ENCODE assay signal across 8 mouse cellular contexts in genomic region chrX:140598850-140599560, GRCm38 (mm10). TPM values are rescaled to one million over a fixed set of nuclear protein-coding genes. Genes with fewer than 3 reads are reported as not detected.
DNase-seq lines count a peak whose midpoint lies in the region; ATAC-seq and TF ChIP-seq lines count a peak whose summit lies in the region.

No protein-coding gene starts in this region.

- DNase-seq in ES-CJ7 (ENCODE audit: low read depth, low spot score), result peak; percentile 7
- DNase-seq in brain, embryonic 14.5 days (ENCODE audit: low read depth), result peak; percentile 54
- DNase-seq in heart, postnatal 4 days, result peak; percentile 75
- DNase-seq in layer of hippocampus, postnatal 36 days, result peak; percentile 11 to 29
- DNase-seq in retina, postnatal 7 days (ENCODE audit: low read depth, low spot score), result peak; percentile 32
- peak; percentile 50 for DNase-seq in urinary bladder, postnatal 14 days (ENCODE audit: low spot score)

- H3K27ac ChIP-seq in forebrain, embryonic 13.5 days, result no peak overlapping the region

- WGBS in forebrain, embryonic 13.5 days, result under 1% methylated on average over 15 of the region's 109 CpGs

- H3K4me1 ChIP-seq in forebrain, embryonic 13.5 days, result no peaks in the 10 kb centered on the region

- H3K27me3 ChIP-seq in forebrain, embryonic 13.5 days, result peaks cover 71% of the 10 kb centered on the region

- TF ChIP-seq CTCF in brain, embryonic 14.5 days (IDR thresholded peaks at IDR 0.05; ENCODE audit: borderline replicate concordance, extremely low read depth, insufficient read depth, insufficient read length), result no peak

- no peaks in the 10 kb centered on the region for H3K9me3 ChIP-seq in forebrain, embryonic 13.5 days (replicated peaks)

- H3K4me3 ChIP-seq in forebrain, embryonic 13.5 days, result peak overlapping the region; percentile 49

- 0 out of 2 replicates have a peak overlapping the region, but pooled peaks have one; percentile 40 for H3K9ac ChIP-seq in forebrain, embryonic 13.5 days

- no peaks in the 10 kb centered on the region for H3K36me3 ChIP-seq in forebrain, embryonic 13.5 days (ENCODE audit: poor library complexity, severe bottlenecking)

- ATAC-seq in forebrain, embryonic 13.5 days, result peak; percentile 85
- peak; percentile 71 for ATAC-seq in megakaryocyte, adult 5-6 weeks (ENCODE audit: poor library complexity, severe bottlenecking)

- TF ChIP-seq POLR2A in brain, embryonic 14.5 days (IDR thresholded peaks at IDR 0.05; ENCODE audit: borderline replicate concordance, extremely low read depth, insufficient read depth, insufficient read length, poor library complexity, severe bottlenecking), result no peak

- peak overlapping the region; percentile 80 for H3K4me2 ChIP-seq in forebrain, embryonic 13.5 days

RNA-seq across cellular contexts. Expression of gene Tsc22d3, which starts 1.5 kb away (rescaled TPM):
- 44.5 and 51.3 TPM in 2 replicates for polyA plus RNA-seq in brain, embryonic 14.5 days (2012; rRNA removed)
- polyA plus RNA-seq in forebrain, embryonic 13.5 days (2015; fragmentation: Nextera tagmentation; extraction: Ambion mirVana), result 84.3 and 96.1 TPM in 2 replicates
- total RNA-seq in heart, postnatal 4 days (2021), result 100 to 1,000 TPM; 101 to 105 TPM
- 100 to 1,000 TPM in 1 of 2 experiments, 10 to 100 TPM in 1; 96.2 to 138 TPM for total RNA-seq in layer of hippocampus, postnatal 36 days (2021)
- 72.3 and 79.4 TPM in 2 replicates for total RNA-seq in megakaryocyte, adult 5-6 weeks (2015)
- 82.9 and 84.3 TPM in 2 replicates for total RNA-seq in megakaryocyte, adult 5-6 weeks (2017)

Comparison
In these comparisons a context has a peak if more than half of its experiments do, and no peak if none do; other contexts are left out.
1. DNase-seq: peak in every context shown above with its lines; median percentile 75 in heart, postnatal 4 days; 54 in brain, embryonic 14.5 days; 50 in urinary bladder, postnatal 14 days; 32 in retina, postnatal 7 days; 20 in layer of hippocampus, postnatal 36 days; 7 in ES-CJ7.